Mouse (Mus musculus) testis, postnatal 14 days (tissue): Measurements from ENCODE around the gene Bco2.

Source experiments
- DNase-seq: peaks from one replicate; pipeline ENCODE4 v3.0.0; 2021; ENCODE audit warnings: low spot score

Gene Bco2

DNA sequence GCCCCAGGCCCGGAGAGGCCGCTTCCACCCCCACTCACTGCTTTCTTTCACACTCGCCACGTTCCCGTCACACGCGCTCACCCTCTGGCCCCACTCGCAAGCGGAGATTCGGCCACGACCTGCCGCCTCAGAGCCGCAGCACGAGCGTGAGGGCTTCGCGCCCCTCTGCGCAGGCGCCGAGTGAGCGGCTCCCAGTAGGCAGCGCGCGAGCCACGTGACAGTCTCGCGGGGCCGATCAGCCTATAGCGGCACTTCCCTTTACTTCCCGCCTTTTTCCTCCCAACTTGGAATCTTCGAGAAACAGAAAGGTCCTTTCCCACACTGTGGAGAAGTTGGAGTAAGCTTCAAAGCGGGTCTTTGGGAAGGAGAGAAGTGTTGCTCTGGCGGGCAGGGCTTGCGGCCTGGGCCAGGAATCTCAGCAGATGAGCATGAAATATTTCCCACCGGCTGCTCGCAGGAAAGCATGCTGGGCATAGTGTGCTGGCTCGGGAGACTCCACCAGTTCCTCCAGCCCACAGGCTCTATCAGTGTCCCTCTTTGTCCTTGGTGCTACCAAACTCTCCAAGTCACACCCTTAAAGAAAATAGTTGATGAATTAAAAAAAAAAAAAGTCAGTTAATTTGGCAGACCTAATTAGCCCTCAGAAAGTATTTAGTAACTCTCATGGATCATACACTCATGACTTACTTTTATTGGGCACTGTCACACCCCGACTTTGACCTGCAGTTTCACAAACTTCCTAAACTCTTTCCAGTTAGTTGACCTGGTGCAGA lies 6.3 kb upstream of the Bco2 start, which contains the start of gene Tex12:
TSS of gene Tex12 (minus strand) at position 181 of the 773 bp plus-strand sequence.
- peak; percentile 90 for DNase-seq

DNA sequence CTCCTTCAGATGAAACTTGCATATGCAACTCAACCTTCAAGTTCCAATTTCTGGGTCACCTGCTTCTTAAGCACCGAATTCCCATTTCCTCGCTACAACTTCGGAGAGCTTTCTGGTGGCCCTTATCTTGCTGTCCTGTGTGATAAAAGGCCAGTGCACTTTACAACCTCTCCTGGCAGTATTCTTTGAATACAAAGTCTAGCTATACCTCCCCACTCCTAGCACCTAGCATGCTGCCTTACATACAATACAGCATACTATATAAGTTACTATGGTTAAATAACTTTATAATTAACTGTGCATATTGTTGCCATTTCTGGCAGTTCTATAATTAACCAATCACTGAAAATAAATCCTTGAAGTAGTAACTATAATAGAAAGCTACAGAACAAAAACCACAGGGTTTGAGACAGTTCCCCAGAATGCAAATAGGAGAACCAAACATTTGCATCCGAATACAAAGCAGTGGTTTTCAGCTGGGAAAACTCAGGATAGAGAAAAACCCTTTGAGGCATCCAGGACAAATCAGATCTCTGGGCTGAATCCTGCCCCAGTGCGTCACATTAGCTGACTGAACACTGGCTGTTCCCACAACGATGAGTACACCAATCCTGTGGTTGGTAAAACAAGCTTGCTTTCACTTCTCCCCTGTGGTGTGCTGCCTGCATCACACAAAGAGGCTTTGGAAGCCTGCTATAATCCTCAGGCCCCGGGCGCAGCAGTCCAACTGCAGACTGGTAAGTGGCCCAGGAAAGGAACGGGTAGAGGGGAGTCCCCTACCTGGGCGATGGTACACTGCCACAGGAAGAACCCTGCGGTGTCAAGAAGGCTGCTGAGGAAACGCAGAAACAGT lies 514 bp downstream of the Bco2 start, which contains the start of gene Il18:
TSS of gene Il18 (plus strand) at position 587 of the 853 bp plus-strand sequence.
- DNase-seq: no peak

DNA sequence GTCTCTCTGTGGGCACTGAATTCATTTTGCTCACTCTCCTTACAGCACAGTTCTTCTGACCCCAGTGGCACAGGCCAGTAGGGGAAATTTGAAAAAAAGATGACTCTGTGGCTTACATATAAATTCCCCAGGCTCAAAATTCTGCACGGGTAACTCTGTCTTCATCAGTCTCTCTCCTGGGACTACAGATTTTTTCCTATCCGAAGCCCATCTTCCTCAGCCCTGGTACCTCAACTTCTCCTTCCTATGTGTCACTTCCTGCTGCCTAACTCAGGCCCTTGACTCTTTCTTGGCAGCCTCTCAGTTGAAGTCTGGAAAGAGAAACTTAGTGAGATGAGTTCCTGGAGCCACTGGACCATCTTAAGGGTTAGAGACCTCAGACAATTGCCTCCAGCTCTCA lies 1.4 kb downstream of the Bco2 start:
- no peak for DNase-seq

DNA sequence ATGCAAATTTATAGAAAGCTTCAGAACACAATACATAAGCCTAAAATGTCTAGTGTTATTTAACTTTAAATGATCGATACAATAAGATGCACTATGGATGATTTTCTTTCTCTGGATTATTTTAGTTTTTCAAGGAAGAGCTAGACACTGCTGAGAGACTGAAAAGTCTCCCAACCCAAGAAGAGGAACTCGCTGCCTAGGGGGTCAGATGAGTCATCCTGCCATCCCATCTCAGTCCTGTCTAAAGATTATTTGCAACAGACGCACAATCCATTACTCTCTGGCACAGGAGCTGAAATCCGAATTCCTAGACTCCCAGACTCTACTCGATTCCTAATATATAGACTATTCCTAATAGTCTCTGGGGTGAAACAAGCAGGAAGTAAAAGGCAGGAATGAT lies 2.8 kb downstream of the Bco2 start:
- DNase-seq: no peak

DNA sequence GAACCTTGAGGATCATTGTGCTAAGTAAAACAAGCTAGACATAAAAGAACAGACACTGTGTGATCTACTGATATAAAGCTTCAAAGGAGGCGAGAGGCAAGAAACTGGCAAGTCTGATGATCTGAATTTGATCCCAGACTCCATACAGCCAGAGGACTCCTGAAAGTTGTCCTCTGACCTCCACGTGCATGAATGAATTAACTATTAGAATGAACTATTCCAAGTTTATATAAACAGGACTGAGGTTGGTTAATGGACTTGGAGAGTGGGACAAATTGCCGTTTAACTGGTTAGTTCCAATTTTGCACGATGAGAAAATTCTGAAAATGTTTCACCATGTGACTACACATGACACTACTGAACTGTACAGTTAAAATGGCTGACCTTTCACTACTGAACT lies 6.0 kb downstream of the Bco2 start:
- no peak for DNase-seq

DNA sequence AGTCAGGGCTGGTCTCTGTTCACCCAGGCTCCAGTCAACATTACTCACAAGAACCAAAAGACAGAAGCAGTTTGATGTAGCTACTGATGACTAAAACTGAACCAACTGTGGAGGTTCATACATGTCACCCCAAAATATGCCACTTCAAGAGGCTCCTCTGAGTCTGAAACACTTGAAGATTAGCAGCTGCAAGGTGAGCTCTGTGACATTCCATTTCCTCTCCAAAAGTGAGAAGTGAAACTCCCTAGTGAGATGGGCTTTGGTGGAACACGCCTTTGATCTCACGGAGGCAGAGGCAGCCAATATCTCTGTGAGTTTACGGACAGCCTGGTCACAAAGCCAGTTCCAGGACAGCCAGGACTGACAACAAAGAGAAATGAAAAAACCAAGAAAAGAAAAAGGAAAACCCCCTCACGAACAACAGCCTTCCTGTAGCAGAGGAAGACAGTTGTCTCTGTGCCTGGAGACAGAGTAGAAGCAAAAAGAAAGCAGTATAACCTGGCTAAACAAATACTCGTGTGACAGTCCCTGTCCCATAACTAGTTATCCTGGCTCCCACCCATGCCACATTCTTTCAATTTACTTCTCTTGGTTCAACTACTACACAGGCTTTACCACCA lies 7.0 kb downstream of the Bco2 start:
- DNase-seq: no peak

DNA sequence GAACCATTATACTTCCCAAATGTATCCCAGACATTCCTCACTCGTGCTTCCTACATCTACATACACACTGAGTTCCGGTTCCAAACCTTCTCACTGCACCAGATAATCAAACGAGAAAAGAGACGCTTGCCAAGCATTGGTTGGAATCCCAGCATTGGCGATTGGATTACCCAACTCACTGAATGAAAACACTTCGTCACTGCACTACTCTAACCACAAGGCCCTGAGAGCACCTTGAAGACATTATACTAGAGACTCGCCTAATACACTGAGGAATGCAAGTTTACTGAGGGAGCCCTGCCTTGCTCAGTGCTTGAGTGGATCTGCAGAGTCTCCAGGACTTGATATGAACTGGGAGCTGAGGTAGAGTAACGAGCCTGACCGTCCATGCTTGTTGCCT lies 12.6 kb downstream of the Bco2 start:
- no peak for DNase-seq

DNA sequence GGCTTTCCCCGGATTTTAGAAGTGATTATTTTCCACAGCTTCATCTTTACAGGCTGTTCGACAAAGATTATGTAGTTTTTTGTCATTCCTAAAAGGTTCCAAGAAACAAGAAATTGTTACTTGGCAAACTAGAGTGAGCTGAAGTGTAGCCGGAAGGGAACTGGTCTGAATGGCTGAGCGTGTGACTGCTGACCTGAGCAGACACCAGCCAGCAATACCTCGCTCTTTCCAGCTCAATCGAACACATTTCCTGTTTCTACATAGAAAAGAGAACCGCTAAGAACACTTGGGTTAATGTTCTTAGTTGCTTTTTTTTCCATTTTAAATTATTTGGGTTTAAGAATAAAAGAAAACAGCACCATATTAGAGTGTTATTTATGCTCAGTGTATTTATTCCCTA lies 14.8 kb downstream of the Bco2 start:
- DNase-seq: no peak

DNA sequence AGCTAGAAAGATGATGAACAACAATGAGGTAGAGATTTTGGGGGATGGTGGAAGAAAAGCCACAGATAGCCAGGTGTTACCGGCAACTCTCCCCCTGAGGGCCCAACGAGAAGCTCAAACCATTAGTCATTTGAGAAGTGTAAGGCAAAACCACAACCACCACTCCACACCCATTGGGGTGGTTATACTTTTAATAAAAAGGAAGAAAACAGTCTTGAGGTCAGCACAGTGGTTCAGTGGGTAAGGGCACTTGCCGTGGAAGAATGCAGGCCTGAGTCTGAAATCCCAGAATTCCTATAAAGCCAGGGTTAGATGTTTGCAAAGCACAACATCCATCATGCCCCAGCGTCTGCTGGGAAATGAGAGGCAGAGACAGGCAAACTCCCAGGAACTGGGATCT lies 17.7 kb downstream of the Bco2 start:
- no peak for DNase-seq

DNA sequence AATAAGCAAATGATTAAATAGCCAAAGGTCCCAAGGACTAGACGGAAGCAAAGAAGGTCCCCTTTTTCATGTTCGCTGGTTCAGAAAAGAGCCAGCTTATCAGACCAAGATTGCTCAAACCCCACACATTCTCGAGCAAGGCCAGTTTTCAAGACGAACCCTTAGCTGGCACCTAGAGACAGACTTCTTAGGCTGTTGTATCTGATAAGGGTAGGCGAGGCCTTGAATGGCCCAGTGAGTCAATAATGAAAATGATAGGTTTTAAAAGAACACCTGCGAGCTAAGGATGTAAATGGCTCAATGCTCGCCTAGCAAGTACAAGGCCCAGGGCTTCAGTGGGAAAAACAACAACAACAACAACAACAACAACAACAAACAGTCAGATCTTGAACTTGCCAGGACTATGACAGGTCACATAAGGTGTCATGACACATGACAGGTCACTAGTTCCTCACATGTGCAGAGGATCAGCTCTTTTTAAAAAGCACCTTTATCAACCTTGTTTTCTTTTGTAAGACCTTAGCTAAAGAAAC lies 18.3 kb downstream of the Bco2 start:
- DNase-seq: no peak

DNA sequence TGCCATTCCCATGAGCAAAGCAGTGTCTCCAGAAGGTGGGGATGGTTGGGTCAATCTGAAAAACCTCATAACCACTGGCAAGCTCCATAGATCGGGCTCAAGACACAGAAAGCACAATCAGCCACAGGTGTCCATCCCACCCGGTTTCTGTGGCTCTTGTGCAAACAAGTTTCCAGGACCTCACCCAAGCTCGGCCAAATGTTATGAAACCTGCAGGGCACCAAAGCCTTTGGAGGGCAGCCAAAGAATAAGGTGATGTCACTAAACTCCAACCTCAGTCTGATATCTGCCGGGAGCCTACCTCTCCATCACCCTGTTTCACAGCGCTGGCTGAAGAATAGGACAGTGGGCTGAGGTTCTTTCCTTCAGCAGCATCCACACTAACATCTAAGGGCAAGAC lies 19.1 kb downstream of the Bco2 start:
- no peak for DNase-seq

DNA sequence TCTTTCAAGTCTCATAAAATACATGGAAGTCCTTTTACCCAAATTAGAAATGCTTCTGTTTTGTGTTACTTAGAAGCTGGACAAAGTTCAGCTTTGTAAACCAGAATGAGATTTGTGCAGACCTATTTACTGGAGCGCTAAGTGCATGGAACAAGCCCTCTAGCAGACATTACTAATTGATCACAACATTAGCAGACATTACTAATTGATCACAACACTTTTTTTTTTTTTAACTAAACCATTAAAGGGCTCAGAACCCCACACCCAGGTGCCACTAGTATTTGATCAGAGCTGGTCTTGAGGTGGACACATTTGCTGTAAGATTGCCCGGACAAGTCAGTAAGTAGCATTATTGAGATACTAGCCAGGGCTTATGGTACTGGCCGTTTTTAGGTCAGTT lies 21.2 kb downstream of the Bco2 start:
- DNase-seq: no peak

DNA sequence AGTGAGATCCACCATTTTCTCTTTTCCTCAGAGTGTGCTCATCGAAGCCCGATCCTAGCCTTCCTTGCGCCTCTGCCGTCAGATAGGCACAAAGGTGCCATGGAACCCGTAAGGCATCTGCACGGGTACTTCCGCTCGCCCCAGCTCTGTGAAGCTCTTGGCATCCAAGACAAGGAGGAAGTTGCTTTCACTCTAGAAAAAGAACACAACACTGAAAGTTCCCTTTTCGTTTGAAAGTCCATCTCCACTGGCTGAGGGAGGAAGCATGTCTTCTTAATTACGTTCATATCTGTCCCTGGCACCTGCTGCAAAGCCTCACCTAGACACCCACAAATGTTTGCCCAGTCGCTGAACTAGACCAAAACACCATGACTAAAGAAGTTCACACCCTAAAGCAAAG lies 21.7 kb downstream of the Bco2 start:
- DNase-seq: no peak

DNA sequence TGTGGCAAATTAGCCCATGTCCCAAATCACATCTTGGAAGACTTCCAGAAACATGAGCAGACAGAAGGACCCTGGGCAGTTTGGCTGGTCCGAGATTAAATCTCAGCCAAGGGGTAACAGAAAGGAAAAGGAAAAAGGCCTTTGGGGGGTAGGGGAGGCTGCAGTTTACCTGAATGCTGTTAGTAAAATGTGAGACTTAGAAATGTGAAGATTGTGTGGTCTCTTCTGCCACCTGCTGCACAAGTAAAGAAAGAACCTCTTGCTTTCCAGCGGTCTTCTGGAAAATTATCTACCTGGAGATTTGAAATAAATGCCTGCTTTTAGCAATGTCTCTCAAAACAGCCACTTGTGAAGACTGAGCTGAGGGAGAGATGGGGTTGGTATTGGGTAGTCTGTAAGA lies 24.1 kb downstream of the Bco2 start:
- no peak for DNase-seq

DNA sequence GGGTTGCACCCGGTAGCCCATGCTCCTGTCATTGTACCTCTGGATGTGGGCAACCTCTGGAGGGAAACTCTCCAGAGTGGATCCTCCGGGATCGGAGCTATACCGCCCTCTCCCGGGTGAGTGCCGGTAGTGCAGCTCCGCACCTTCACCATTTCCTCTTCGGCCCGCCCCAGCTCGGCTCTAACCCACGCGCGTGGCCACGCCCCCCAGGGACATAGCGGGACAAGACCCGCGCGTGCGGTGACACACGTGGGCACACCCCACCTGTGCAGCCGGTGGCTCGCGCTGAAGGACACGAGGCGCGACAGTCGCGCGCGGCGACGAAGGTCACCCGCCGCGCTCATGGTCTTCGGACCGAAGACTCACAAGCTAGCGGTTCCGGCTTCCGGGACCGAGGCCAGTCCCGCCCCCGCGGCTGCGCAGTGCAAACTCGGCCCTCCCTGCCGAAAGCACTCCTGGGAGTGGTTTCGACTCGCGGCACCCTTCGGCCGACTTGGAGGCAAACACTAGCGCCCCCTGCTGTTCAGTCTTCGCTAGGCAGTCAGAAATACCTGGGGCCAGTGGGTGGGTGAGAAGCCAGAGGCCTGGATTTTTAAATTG lies 26.6 kb downstream of the Bco2 start, which contains the start of gene Pts:
TSS of gene Pts (minus strand) at position 432 of the 600 bp plus-strand sequence.
- peak; percentile 97 for DNase-seq

DNA sequence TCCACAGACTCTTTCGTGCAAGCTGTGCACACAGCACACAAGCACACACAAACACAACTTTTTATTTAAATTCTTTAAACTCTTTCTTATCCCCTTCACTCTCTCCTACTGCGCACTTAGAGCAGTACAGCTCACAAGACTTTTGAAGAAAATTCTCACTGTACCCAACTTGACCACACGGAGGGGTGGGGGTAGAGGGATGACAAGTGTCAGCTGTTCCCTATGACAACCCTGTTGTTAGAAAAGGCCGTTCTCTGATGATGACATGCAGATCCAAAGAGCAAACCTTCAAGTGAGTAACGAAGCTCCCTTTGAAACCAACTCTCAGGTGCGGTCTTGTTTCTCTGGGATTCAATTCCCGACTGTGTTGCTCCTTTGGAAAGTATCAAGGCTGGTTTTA lies 27.1 kb downstream of the Bco2 start:
- no peak for DNase-seq

DNA sequence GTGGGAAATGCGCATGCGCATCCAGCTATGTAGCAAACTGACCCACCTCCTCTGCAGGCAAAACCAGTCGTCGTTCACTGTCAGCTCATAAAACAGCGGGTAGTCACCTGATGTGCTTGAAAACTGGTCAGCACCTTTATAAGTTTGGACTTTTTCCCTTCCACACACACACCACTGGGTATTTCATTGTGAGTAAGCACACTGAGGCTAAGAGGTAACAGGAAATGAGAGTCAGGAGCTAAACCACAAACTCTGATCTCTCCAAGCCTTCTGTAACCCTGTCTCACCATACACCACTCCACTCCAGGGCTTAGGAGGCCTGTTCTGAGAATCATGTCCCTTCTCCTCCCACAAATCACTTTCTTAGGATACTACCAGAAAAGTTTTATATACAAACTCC lies 29.4 kb downstream of the Bco2 start:
- DNase-seq: no peak

DNA sequence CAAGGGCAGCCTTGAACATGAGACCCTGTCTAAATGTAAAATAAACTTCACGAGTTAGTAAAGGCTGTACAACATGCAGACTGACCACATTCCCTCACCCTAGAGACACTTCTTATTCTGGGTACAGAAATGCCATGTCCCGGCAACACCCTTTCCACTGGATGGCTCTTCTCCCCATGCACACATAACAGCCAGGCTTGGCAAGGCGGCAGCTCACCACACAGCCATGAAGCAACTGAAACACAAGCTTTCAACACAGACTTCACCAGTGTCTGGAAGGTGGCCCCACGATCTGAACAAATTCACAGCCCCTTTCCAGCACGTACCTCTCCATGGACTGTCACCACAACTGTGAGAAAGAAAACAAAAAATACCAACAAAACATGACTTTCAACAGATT lies 30.0 kb downstream of the Bco2 start:
- DNase-seq: no peak

DNA sequence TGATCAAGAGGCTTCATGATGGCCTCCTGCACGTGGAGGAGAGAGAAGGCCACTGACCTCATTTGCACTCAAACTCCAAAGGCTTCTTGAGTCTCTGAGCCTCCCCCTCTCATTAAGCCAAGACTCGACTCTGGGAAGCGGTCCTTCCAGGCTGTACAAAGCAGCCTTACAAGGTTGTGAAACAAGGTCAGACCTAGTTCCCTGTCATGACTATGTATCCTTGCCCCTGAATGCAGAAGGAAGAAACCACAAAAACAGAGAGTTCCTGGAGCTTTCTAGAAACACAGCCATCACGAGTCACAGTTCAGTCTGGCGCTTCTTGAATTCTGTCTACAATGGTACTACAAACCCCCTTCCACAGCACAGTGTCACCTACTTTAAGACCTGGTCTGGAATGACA lies 32.4 kb downstream of the Bco2 start:
- no peak for DNase-seq

DNA sequence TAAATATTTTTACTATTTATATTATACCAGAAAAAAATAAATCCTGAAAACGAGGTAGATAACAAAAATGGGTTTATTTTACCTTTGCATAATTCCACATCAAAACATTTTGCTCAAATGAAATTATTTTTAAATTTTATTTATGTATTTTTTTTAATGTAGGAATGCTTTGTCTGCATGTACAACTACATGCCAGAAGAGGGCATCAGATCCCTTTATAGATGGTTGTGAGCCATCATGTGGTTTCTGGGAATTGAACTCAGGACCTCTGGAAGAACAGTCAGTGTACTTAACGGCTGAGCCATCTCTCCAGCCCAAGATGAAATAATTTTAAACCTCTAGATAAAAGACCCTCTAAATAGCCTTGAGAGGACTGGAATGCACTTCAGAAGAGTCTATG lies 33.4 kb downstream of the Bco2 start:
- DNase-seq: no peak

DNA sequence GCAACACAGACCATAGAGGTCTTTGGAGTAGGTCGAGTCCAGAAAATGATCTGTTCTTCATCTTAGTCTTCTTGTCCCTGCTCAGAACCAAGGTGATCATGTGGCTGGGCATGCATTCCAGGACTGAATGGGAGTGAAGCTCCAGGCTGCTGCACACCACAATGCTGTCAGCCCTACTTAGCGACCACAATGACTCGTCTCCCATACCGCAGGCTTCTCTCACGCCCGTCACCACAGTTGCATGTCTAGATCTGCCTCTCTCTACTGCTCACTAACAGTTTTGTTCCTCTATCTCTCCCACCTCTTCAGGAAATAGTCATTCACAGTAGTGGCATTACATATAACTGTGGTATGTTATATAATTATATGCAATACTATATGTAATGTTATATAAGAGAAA lies 34.2 kb downstream of the Bco2 start:
- no peak for DNase-seq

DNA sequence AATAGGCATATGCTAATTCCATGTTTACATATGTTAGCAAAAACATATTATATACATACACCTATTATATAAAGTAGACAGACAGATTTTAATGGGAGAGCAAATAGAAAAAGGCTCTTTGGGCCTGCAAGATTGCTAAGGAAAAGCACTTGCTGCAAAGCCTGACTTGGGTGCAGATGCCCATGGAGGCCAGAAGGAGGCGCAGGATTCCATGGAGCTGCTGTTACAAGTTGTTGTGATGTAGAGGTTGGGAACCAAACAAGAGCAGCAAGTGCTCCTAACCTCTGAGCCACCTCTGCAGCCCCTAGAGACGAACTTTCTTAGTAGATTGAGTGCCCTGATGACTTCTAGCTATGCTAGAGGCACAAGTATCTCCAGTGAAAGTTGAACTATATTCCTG lies 36.2 kb downstream of the Bco2 start:
- DNase-seq: no peak
